Mouse (Mus musculus) ES-E14 (cell line): Measurements from ENCODE around the gene Aak1.

Source experiments
- CHD2 ChIP-seq: IDR thresholded peaks from 2 replicates; pipeline ENCODE4 v1.6.1; 2014; ENCODE audit warnings: mild to moderate bottlenecking, low read depth, low read length, inconsistent platforms
- HCFC1 ChIP-seq: IDR thresholded peaks from 2 replicates; pipeline ENCODE4 v1.6.1; 2012; ENCODE audit warnings: low read length, inconsistent platforms, borderline replicate concordance; ENCODE audit not compliant: insufficient read depth
- MAFK ChIP-seq: IDR thresholded peaks from 2 replicates; pipeline ENCODE4 v1.6.1; 2014; ENCODE audit warnings: mild to moderate bottlenecking, low read depth, low read length, inconsistent platforms; ENCODE audit not compliant: insufficient read depth
- ZNF384 ChIP-seq: IDR thresholded peaks from 2 replicates; pipeline ENCODE4 v1.6.1; 2012; ENCODE audit warnings: low read depth, low read length, inconsistent platforms

DNA sequence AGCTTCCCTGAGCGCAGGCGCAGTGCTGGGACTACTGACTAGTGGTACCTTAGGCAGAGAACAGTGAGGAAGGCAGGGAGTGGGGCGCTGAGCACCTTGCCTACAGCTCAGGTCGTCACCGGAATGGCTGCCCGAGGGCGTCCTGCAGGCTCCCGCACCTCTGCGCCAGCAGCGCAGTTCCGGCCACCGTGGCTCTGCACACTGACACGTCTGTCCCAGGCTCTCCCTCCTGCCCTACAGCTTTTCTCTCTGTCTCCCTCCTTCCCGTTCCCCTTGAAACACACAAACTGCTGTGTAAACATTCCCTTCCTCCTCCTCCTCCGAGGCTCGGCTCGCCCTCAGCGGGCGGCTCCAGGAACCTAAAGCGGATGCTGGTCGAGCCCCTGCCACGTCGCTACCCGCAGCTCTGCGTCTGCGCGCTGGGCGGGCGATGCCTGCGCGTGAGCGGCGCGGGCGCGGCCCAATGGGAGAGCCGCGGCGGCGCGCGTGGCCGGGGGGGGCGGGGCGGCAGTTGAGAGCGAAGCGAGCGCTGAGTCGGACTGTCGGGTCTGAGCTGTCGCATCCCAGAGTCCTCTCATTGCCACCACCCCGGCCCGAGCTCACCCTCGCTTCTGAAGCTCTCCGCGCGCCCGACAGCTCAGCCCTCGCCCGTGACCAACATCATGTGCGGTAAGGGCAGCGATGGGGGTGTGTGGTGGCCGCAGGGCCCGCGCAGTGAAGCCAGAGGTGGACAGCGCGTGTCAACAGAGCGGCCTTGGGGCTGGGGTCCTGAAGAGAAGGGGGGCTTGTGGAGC lies 193.2 kb downstream of the Aak1 start, which contains the start of gene Gfpt1:
- TF ChIP-seq CHD2 (no peak), ZNF384 (no peak), MAFK (no peak), HCFC1 (no peak)
